Mouse (Mus musculus) CD4-positive, CD25-positive, alpha-beta regulatory T cell (primary cell): Measurements from ENCODE around the gene Scnm1. TPM values are rescaled to one million over a fixed set of nuclear protein-coding genes. Genes with fewer than 3 reads are reported as not detected.

Experiments
- polyA plus RNA-seq: library from polyadenylated mRNA; unstranded; fragments of 100-300 nt; shearing (Covaris generic); gene quantifications from one replicate; pipeline ENCODE4 v1.2.1, GENCODE M21; 2017

The Scnm1 gene
- 106 TPM for polyA plus RNA-seq

DNA sequence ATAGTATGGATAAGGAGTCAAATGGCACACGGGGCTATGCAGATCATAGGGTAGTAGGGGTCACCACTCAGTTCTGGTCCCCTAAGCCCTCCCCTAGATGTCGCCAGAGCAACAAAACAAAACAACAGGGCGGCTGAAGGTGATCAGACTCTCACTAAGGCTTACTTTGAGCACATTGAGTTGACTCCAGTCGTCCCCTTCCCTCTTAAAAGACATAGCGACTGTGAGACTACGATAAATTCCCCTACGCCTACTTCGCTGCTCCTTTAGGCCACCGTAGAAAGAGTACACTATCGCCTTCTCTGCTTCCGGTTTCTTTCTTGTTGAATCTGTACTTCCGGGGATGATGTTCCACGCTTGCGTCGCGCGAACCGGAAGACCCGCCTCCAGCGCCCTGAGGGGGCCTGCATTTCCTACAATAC, at the start of gene Scnm1, which contains the start of gene Lysmd1:
Gene Scnm1, minus strand, starts transcription at position 332 of the 422 bp plus-strand sequence.
Gene Lysmd1, plus strand, starts transcription at position 409 of the 422 bp plus-strand sequence.

GRCm38 (mm10) chr3:95159987-95160963, 26.5 kb upstream of the Scnm1 start, which contains the start of gene Sema6c:
TSS of gene Sema6c (plus strand) at chr3:95160457.

DNA sequence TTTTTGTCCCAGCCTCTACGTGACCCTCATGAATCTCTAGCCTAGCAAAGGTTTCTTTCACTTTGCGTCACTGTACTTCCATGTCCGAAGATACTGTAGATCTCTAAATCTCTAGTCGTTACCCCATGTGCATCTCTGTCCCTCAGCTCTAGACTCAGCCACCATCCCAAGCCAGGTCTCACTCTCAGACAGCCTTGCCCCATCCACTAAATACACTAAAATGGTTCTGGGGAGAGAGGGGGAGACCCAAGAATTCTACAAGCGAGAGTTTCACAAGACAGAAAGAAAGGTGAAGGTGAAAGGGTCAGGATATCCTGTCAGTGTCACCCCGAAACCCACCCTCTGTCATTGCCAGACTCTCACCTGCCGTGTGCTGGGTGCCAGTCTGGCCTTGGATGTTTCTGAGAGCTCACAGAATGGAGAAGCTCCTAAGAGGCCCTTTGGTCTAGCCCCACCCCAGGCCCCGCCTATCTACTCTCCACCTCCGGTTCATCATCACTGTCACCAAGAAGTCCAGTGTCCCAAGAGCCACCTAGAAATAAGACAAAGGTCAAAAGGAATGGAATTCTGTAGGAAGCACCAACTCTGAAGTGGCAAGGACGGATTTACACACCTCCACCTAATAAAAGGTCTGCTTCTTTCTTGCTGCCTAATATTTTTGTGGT, 8.3 kb upstream of the Scnm1 start, which contains the start of gene Tnfaip8l2:
Gene Tnfaip8l2, minus strand, starts transcription at position 409 of the 665 bp plus-strand sequence.

DNA sequence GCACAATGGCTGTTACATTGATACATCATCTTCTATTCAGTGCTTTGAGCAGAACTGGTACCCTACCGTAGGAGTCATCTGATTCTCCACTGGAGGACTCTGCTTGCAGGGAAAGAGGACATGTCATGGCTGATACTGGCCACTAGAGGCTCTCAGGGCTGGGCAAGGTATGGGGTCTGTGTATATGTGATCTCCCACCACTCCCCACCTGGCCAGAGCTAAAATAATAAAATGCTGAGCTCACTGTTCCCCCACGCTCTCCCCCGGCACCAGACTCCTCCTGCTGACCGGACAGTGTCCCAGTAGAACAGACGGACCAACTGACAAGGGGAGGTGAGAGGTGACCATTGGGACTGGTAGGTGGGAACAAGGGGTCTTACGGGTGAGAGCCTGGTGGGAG, 9.6 kb downstream of the Scnm1 start, which contains the start of gene Tmod4:
Gene Tmod4, plus strand, starts transcription at position 231 of the 400 bp plus-strand sequence.

GRCm38 (mm10) chr3:95110911-95111726, 22.7 kb downstream of the Scnm1 start, which contains the start of gene Vps72:
TSS of gene Vps72 (plus strand) at chr3:95111022.

GRCm38 (mm10) chr3:95106338-95107117, 27.3 kb downstream of the Scnm1 start, which contains the start of gene Pip5k1a:
TSS of gene Pip5k1a (minus strand) at chr3:95106930.

Other genes with a start within 250 kb of the Scnm1 start
- gene Psmb4, start 247.1 kb downstream of the Scnm1 start, polyA plus RNA-seq = 324 TPM
- 3.7 TPM for gene Selenbp1, start 201.0 kb downstream of the Scnm1 start, polyA plus RNA-seq
- gene Rfx5, start 179.9 kb downstream of the Scnm1 start, polyA plus RNA-seq = 29.2 TPM
- gene Pi4kb, start 159.3 kb downstream of the Scnm1 start, polyA plus RNA-seq = 22.1 TPM
- 62.6 TPM for gene Zfp687, start 118.6 kb downstream of the Scnm1 start, polyA plus RNA-seq
- gene Psmd4, start 91.4 kb downstream of the Scnm1 start, polyA plus RNA-seq = 295 TPM
- gene Pip5k1a, start 27.1 kb downstream of the Scnm1 start, polyA plus RNA-seq = 26.5 TPM
- gene Vps72, start 23.0 kb downstream of the Scnm1 start, polyA plus RNA-seq = 112 TPM
- gene Tmod4, start 9.5 kb downstream of the Scnm1 start, polyA plus RNA-seq = 1.5 TPM
- 31.8 TPM for gene Lysmd1, start 77 bp upstream of the Scnm1 start, polyA plus RNA-seq
- gene Tnfaip8l2, start 8.3 kb upstream of the Scnm1 start, polyA plus RNA-seq = 230 TPM
- gene Sema6c, start 26.4 kb upstream of the Scnm1 start, polyA plus RNA-seq = 2.2 TPM
- gene Gabpb2, start 83.9 kb upstream of the Scnm1 start, polyA plus RNA-seq = 29.6 TPM
- 405 TPM for gene Cdc42se1, start 94.7 kb upstream of the Scnm1 start, polyA plus RNA-seq
- gene Mllt11, start 98.2 kb upstream of the Scnm1 start, polyA plus RNA-seq = 7.6 TPM
- gene Gm128, start 107.6 kb upstream of the Scnm1 start, polyA plus RNA-seq = 1.3 TPM
- gene Bnipl, start 117.2 kb upstream of the Scnm1 start, polyA plus RNA-seq = 0.19 TPM
- 29.0 TPM for gene Mindy1, start 147.3 kb upstream of the Scnm1 start, polyA plus RNA-seq
- 7.9 TPM for gene Prune1, start 148.1 kb upstream of the Scnm1 start, polyA plus RNA-seq
- gene Anxa9, start 173.2 kb upstream of the Scnm1 start, polyA plus RNA-seq = 0.41 TPM
- 228 TPM for gene Cers2, start 180.8 kb upstream of the Scnm1 start, polyA plus RNA-seq
- gene Setdb1, start 223.2 kb upstream of the Scnm1 start, polyA plus RNA-seq = 38.1 TPM